Mouse (Mus musculus) cerebellum, adult 8-10 months (tissue): ENCODE measurements around the gene Hpse2.
A peak's percentile ranks its signal among the peaks of the same experiment; 100 is the strongest.
"Not testable (repeated sequence)": the region's sequence is repeated elsewhere in the genome, so short reads cannot be mapped to it uniquely, and the experiment has no call there.

ENCODE experiments used
- DNase-seq: peaks from one replicate; pipeline ENCODE4 v3.0.0; 2022

The Hpse2 gene

DNA sequence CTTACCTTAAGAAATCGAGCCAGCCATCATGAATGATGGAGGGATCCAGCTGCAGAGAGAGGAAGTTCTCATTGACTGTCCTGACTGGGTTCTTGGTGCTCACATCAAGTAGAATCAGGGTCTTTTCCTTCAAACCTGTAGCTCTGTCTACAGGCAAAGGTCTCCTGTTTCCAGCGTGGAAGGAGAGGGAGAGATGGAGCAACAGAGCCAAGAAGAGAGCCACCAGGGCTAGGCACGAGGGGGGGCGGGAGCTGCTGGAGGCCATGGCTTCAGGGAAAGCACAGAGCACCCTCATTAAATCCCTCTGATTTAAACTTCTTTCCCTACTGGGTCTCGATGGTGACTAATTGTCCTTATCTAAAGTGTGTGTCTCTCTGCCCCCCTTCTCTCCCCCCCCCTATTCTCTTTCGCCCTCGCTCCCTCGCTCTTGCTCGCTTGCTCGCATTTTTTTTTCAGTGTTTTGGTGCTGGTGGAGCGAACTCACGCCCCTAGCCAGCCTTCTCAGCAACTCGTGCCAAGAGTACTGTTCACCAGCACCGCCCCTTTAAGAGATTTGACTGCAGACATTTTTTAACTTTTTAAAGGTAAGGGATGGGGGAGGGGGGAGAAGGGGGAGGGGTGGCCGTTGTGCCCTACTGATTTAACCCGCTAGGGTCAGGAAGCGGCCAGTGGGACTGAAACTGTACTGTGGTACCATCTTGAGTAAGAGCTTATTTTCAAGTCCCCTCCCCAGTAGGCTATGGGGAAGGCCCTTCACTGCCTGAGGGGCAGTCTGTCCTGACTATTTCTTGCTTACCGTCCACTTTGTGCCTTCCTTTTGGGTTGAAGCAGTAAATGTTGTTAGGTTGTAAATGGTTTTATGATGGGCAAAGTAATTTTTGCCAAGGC is at the start of gene Hpse2:
Gene Hpse2 (minus strand): TSS at position 339 of the 888 bp plus-strand sequence.
- DNase-seq: no peak

DNA sequence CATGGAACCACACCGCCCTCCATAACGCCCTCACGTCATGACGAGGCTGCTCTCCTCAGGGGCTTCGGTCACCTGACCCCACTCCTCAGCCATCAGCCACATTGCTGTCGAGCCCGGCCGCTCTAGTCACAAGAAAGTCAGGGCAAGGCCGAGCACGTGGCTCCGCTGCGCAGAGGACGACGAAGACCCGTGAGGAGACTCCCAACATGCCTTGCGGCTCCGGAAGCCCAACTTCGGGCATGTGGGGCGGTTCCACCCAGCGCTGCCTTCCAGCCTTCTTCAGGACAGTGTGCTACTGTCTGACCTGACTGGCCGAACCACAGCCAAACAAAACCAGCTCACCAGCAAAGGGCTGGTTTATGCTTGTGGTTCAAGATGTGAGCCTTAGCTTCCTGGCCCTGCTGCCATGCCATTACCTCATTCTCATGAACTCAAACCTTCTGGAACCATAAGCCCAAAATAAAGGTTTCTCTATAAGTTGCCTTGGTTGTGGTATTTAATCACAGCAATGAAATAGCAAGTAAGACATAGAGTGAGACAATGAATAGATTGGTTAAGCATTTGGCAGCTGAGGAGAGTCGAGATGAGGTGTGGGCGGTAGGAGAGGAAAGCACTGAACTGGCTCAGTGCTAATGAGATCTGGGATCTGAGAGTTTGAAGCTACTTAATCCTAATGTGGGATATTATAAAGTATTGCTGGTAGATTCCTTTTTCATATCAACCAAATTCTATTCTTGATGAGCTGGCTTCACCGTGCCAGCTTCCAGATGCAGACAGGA is 39.5 kb upstream of the Hpse2 start:
- no peak for DNase-seq

DNA sequence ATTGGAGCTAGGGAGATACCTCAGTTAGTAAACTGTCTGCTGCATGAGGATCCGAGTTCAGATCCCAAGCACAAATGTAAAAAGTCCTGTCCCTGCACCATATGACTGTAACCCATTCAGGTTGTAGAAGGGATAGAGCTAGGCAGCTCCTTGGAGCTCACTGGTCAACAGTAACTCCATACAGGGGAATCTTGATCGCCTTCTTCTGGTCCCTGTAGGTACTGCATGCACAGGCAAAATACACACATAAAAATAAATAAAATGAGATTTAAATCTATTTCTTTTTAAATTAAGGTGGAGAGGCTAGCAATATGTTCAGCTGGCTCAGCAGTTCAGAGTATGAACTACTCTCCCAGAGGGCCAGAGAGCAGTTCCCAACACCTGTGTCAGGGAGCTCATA is 35.9 kb upstream of the Hpse2 start:
- no peak for DNase-seq

DNA sequence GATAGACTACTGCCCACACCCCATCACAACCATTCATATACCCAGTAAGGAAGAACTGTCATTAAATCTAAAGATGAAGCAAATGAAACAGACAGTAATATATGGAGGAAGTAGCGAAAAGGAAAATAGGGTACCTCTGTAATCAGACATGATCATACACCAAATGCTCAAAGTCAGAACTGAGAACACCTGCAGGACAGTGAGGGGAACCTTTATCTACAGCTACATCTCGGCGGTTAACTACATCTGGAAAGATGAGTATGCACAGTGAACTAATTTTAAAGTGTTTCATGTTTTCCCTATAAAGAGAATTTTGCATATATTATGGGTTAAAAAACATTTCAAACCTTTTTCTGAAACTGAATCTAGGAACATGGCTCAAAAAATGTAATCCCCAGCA is 32.4 kb upstream of the Hpse2 start:
- no peak for DNase-seq

DNA sequence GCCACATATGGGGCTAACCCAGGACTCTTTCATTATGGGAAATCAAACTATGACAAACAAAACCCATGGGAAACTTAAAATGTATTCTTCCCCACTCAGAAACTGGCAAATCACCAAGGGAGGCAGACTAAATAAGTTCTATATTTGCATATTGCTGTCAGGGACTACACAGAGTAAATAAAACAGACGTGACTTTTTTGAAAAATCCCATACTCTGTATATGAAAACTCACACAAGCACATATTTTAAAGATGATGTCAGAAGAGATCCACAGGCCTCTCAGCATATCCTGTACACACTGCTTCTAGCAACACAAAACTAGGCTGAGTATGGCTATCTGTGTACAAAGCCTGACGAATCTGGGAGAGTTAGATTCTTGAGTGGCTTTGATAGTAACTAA is 27.4 kb upstream of the Hpse2 start:
- DNase-seq: no peak

DNA sequence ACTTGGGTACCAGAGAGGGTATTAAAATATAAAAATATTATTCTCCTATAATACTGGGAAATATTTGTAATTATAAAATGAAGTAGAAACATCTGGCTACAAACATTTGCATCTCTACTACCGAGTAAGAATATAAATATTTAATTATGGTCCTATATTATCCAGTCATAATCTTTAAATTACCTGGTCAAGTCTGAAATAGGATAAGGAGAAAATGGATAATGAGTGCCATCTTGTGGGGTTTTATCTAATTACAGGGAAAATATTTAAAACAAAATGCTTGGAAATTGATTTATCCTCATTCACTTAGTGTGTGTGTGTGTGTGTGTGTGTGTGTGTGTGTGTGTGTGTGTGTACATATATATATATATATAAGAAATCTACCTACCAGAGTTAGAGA is 19.0 kb upstream of the Hpse2 start:
- no peak for DNase-seq

DNA sequence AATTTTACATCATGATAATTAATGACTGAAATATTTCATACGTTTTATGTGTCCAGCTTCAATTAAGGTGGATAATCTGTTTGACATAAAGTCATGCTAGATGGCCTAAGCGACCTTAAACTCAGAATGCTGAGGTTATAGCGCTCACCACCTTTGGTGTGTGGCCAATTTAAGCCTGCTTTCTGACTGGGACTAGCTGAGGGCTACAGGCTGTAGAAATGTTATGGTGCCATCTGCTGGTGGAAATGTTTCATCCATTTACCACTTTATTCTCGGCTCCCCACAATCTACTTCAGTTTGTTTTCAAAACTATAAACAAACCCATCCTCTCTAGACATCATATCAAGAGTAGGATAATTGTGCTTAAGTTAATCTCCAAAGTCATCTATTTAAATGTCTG is 8.2 kb upstream of the Hpse2 start:
- peak; percentile 49 for DNase-seq

DNA sequence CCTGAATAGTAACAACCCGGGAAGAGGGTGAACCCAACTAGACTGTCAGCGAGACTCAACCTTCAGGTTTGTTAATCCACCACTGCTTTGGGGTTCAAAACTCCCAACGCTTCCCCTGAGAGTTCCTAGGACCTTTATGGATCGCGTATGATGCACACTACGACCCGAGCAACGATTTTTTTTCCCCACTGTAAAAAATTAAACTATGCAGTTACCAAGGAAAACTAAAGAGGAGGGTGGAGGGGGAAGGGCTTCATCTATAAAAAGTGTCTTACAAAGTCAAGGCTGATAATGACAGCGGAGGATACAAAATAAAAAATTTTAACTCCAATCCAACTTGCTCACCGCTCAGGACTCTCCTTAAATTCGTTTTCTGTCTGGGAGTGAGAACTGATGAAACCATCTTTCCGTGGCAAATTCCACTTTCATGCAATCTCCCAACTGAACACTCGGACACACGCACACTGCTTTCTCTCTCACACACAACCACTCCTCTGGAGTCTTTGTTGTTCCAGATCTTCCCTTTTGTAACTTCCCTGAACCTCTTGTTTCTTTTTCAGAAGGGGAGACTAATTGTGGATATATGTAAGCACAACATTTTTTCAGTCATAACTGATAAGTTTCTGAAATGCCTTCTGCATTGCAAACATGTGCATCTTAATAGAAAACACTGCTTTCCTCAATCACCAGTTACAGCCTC is 934 bp downstream of the Hpse2 start:
- no peak for DNase-seq

DNA sequence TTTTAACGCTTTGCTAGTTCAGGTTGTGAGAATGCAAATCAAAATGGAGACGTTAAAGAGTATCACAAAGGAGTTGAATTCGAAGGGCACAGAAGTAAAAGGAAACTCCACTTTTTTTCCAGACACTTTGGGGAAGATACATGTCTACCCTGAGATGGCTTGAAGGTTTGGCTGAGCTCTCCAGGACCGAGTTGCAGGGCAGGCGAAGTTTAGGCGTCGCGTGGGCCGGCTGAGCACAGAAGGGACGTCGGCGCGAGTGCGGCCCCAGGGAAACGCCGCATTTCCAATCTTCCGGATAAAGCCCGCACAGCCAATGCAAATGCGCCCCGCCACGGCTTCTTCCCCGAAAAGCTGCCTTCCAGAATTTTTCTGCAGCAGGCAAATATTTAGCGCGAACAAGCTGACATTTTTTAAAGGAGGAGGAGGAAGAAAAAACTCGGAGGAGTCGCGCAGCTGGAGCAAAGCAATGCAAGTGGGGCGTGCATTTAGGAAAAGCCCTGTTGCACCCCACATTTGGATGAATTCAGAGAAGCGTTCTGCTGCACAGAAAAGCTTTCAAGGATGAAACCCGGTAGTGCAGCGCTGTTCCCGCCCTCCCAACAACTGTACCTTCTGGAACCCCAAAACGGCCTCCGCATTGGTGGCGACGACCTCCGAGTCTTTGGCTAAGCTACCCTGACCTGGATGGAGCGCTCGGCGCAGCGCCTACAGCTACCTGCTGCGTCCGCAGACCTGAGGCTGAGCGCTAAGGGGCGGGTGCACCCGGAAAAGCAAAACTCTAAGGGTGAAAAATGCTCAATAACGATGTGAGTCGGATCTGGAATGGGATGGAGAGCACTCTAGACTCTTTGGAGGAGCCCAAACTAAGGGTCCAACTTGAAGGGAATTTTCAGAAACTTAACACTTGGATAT is 1.9 kb downstream of the Hpse2 start:
- DNase-seq: no peak

DNA sequence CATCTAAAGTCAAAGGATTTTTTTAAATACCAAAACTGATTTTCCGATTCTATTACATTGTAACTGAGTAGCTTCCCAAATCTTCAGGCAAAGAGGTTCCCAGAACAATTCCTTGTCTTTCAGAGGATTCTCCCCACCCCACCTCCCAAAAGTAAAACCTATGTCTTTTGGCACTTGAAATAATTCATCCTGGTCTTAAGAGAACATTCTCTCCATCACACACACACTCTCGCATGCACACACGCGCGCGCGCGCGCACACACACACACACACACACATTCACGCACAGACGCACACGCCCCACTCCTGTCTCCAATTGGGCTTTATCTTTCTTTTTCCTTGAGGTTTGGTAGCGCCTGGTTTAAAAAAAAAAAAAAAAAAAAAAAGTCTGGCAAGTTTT is 2.7 kb downstream of the Hpse2 start:
- no peak for DNase-seq

DNA sequence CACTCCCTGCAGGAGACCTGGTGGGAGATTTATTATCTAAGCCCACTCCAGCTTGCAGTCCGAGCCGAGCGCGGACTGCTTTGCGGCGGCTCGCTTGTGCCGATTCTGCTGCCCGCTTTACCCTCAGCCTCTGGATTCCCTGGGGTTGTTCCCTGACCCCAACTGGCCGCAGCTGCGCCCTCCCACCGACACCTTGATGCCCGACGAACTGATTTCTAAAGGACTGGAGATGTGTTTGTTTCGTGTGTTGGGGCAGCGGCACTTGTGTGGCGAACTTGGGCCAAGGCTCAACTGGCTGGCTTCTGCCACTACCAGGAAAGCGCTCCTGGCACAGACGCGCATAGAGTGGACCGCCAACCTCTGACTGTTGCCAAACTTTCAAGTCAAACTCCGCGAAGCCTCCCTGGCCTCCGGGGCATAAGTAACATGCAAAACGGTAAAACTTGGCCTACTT is 3.1 kb downstream of the Hpse2 start:
- DNase-seq: no peak

DNA sequence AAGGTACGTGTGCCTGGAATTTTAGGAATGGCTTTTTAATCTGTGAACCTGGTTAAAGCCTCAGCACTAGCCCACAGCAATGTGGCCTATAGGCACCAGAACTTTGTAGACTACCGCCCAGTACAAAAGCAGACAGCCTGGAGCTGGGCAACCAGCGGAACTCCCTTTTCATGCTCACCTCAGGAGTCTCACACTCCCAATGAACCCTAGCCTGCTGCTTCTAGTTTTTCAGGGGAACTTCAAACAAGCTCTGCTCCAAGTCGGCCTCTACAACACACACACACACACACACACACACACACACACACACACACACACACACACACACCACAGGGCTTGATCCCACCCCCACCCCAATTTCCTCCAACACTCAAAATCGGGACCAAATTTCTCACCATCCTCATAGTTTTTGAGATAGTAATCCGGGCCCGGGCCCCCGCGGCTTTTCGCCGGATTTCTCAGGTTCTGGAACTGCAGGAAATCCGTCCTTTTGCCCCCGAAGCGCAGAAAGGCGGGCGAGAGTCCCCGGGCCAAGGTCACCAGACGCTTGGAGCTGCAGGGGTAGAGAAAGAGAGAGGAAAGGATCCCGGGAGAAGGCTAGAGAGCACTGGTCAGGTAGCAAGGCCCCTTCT is 3.7 kb downstream of the Hpse2 start:
- no peak for DNase-seq

DNA sequence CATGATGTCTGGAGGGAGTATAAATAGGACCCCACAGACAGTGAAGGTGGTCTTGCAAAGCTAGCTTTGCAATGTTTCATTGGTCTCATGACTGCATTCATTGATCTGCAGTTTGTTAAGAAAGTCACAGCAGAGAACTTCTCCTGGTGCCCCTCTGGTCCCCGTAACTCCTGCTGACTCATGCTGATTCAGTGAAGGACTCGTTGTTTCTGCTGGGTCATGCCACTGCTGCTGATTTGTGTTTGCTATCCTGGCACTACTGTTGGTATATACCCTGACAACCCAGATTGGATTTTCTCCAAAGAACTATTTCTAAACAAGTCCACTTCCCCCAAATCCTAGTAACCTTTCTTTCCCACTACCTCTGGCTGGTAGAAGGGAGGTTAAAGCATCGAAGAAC is 29.3 kb downstream of the Hpse2 start:
- DNase-seq: no peak

DNA sequence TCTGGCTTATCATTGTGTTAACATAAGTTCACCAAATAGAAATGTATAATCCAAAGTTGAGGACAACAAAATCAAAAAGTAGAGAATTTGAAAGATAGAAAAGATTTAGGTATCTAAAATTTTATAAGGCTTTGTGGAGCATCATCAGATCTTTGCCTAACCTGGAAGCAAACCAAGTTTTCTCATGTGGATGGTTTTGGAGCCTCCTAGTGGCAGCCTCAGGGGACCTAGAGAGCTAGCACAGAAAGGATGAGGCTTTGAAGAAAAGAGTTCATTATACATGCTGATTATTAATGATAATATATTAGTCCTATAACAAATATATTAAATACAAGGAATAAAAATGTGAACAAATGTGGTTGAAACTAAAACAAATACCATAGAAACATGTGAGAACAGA is 77.0 kb downstream of the Hpse2 start:
- DNase-seq: no peak

DNA sequence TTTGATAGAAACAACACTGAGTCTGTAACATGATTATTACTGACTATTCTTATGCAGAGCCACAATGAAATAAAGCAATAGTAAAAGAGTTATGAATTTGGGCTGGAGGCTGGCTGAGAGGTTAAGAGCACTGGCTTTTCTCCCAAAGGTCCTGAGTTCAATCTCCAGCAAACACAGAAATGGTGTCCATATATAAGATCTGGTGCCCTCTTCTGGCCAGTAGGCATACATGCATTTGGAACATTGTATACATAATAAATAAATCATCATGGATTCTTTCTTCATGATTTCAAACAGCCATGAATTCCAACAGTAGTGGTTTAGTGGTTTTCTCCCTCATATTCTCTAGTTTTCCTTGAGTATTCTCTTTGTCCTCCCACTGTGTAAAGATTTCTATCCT is 81.4 kb downstream of the Hpse2 start:
- no peak for DNase-seq

DNA sequence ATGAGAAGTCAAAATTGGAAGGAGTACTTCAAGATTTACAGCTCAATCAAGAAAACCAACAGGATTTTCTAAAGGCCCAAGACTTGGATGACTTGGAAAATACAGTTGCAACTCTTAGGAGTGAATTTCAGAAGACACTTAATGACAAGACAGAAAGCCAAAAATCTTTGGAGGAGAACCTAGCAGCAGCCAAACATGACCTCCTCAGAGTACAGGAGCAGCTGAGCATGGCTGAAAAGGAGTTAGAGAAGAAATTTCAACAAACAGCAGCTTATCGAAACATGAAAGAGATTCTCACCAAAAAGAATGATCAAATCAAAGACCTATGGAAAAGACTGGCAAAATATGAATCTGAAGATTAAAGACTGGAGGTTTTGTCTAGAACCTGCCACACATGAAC is 106.8 kb downstream of the Hpse2 start:
- DNase-seq: not testable (repeated sequence)

DNA sequence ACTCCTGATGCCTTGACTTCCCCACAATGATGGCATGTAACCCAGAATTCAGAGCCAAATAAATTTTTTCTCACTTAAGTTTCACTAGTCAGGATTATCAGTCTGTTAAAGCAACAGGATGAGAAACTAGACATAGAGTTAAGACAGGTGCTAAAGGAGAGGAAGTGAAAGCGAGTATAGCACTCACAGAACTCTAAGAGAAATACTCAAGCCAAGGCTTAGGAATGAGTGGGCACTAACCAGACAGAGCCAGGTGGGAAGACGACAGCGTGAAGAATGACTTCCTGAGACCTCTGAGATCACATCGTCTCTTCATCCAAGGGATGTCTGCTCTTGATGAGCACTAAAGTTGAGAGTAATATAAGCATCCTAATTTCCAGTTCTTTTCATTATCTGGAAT is 144.2 kb downstream of the Hpse2 start:
- no peak for DNase-seq

DNA sequence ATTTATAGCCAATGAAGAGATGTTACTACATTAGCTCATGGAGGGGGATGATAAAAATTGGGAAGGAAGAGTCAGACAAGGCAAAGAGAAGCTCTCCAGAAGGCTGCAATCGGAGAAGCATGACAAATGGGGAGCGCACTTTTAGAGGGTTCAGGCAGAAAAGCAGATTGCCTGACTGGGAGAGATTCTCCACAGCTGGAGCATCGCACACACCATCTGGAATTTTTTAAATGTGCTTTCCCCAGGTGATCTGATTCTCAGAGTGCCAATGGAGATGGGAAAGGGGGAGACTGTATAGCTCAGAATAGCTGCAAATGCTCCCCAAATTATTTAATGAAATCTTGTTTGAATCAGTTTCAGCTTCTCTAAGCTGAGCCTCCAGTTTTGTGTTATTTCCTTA is 156.4 kb downstream of the Hpse2 start:
- no peak for DNase-seq

DNA sequence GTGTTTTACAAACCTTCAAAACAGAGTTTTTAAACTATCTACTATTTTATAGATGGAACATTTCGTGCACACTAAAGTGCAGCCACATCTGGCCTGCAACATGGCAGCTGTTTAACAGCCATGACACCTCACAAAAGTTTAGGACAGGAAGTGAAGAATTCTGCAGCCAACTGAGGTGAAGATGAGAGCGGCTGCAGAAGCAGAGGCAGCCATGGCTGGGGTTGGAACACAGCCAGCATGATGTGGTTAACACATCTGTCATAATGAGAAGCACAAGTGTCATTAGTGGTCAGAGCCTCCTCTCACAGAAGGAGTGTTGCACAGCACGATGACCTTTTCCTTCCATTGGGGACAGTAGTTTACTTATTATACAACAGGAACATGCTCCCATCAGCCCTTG is 194.6 kb downstream of the Hpse2 start:
- DNase-seq: no peak

DNA sequence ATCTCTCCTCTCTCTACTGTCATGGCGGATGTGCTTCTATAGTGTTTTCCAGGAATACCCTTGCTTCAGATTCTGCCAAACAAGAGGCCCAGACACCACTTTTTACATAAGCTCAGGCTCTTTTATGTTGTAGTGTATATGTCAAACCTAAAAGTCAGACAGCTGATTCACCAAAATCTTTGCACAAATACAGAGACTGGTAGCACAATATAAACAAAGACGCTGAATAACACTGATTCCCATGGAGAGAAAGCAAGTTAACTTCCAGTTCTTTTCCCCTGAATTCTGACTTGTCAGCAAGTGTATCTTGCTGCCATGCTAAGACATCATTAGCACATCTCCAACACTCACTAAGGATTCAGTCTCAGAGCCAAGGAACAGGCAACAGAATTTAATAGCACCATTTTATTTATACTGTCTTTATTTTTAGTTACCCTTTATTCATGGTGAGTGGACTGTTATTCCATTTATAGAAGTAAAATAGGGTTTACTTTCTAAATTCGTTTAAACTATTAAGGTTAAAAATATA is 212.7 kb downstream of the Hpse2 start:
- no peak for DNase-seq

DNA sequence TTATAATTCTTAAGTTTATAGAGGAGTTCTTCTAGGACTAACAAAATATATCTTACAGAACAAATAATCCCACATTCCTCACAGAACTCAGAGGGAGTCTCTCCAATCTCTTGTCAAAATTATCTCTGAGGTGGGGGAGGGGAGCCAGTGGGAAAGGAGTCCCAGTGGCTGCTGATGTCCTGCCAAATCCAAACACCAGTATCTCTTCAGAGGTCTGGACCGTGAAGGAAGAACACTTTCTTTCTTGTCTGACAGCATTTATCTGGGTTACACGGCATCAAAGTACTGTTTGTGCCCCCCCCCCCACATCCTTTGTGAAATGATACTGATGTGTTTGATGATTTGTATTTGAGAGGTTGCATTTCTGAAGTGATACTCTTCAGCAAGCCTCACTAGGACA is 213.3 kb downstream of the Hpse2 start:
- DNase-seq: no peak

DNA sequence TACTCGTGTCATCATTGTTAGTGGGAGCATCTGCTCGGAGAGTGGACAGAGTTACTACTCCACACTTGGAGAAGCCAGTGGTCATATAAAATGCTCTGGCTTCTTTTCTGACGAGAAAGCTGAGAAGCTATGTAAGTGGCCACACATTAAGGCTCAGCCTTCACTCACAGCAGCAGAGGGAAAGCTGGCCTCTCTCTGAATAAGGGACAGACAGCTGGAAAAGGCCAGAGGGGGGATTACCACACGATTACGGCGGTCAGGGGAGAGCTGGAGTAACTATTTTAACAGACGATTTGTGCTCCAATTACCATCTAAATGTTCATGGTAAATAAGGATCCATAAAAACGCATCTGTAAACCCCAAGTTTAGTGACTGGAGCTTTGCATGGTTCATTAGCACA is 232.1 kb downstream of the Hpse2 start:
- no peak for DNase-seq
